Mouse (Mus musculus): ENCODE measurements around the gene Scrt2. TPM values are rescaled to one million over a fixed set of nuclear protein-coding genes. Genes with fewer than 3 reads are reported as not detected.

Gene Scrt2
- polyA plus RNA-seq, 1 experiment from 2014 or later, result not detected

GRCm38 (mm10) chr2:152117694-152118093, 36.4 kb downstream of the Scrt2 start:
- TF ChIP-seq EP300 (IDR thresholded peaks at IDR 0.05), result no peak
- no peak for TF ChIP-seq CTCF (IDR thresholded peaks at IDR 0.05)

DNA sequence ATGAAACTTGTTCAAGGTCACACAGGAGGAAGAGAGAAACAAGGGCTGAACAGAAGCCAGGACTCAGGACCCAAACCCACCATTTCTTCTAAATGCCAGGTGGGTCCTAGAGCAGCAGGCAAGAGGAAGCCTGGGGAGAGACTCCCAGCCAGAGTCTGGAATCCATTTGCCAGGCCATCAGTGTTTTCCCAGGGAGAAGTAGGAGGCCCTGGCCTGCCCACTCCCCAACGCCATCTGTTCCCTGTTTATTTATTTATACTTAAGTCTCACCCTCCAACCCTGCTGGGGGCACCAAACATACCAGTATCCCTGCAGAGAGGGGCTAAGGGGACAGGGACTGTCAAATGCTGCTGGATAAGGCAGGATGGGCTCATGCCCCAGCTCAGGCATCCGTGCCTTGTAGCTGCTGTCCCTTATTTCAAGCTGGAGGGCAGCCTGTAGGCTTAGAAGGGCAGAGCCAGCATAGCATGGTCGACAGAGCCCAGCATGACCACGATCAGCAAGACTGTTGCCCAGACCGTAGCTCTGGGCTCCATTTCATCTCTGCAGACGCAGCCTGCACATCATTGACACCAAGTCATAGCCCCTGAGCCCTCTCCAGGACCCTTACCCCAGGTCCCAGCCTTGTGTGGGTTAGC, 38.0 kb downstream of the Scrt2 start:
- no peak overlapping the region for H3K9ac ChIP-seq (replicated peaks; ENCODE audit: low read depth)
- no peaks in the 10 kb centered on the region for H3K36me3 ChIP-seq (ENCODE audit: insufficient read depth, low read length)
- ATAC-seq, result no peak
- WGBS, result 51% methylated on average over 6 of the region's 6 CpGs
- H3K4me1 ChIP-seq (ENCODE audit: insufficient read depth, low read depth, low read length), result no peaks in the 10 kb centered on the region
- no peak overlapping the region for H3K4me2 ChIP-seq (replicated peaks; ENCODE audit: low read depth, low read length)
- no peak overlapping the region for H3K4me3 ChIP-seq (ENCODE audit: low read depth, low read length)
- H3K27ac ChIP-seq (ENCODE audit: low read length), result no peak overlapping the region
- H3K9me3 ChIP-seq (ENCODE audit: low read length), result no peaks in the 10 kb centered on the region
- TF ChIP-seq CTCF (IDR thresholded peaks at IDR 0.05) (no peak), EP300 (IDR thresholded peaks at IDR 0.05) (no peak)
- DNase-seq (ENCODE audit: low spot score), result no peak
- H3K27me3 ChIP-seq (replicated peaks; ENCODE audit: insufficient read depth, low read length), result no peaks in the 10 kb centered on the region

More at GRCm38 (mm10) chr2:152117694-152118093, 36.4 kb downstream of the Scrt2 start:
- no peak overlapping the region for H3K27ac ChIP-seq (ENCODE audit: low read length)
- no peak for DNase-seq (ENCODE audit: low spot score)
- H3K4me1 ChIP-seq (ENCODE audit: insufficient read depth, low read depth, low read length), result no peaks in the 10 kb centered on the region
- 75% methylated on average over 7 of the region's 7 CpGs for WGBS
- H3K4me3 ChIP-seq (ENCODE audit: low read depth, low read length), result no peak overlapping the region
- no peaks in the 10 kb centered on the region for H3K9me3 ChIP-seq (ENCODE audit: low read length)
- no peaks in the 10 kb centered on the region for H3K27me3 ChIP-seq (replicated peaks; ENCODE audit: insufficient read depth, low read length)
- H3K36me3 ChIP-seq (ENCODE audit: insufficient read depth, low read length), result no peaks in the 10 kb centered on the region
- no peak overlapping the region for H3K9ac ChIP-seq (replicated peaks; ENCODE audit: low read depth)
- H3K4me2 ChIP-seq (replicated peaks; ENCODE audit: low read depth, low read length), result no peak overlapping the region
- no peak for ATAC-seq

GRCm38 (mm10) chr2:152122896-152123295, 41.6 kb downstream of the Scrt2 start:
- ATAC-seq (no peak), DNase-seq (ENCODE audit: low spot score) (no peak)
- Histone ChIP-seq H3K9ac (replicated peaks; ENCODE audit: low read depth) (no peak overlapping the region), H3K4me1 (ENCODE audit: insufficient read depth, low read depth, low read length) (no peaks in the 10 kb centered on the region), H3K27me3 (replicated peaks; ENCODE audit: insufficient read depth, low read length) (no peaks in the 10 kb centered on the region), H3K4me2 (replicated peaks; ENCODE audit: low read depth, low read length) (no peak overlapping the region), H3K27ac (ENCODE audit: low read length) (no peak overlapping the region), H3K4me3 (ENCODE audit: low read depth, low read length) (no peak overlapping the region), H3K9me3 (ENCODE audit: low read length) (no peaks in the 10 kb centered on the region), H3K36me3 (ENCODE audit: insufficient read depth, low read length) (no peaks in the 10 kb centered on the region)
- TF ChIP-seq CTCF (IDR thresholded peaks at IDR 0.05) (no peak), EP300 (IDR thresholded peaks at IDR 0.05) (no peak)
- WGBS, result 64% methylated on average over 9 of the region's 9 CpGs

DNA sequence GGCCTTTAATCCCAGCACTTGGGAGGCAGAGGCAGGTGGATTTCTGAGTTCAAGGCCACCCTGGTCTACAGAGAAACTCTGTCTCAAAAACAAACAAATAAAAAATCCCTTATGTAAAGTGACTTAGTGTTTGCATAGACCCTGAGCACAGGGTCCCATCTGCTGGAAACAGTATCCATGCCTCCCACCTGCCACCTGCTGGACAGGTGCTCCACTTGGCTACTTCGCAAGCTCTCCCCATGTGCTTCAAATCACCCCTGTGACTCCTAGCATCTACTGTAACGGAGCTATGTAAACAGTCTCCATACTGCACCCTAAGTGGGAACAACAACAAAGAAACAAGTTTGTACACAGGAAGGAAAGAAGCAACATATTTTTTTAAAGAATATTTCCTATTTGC, 47.3 kb downstream of the Scrt2 start:
- no peaks in the 10 kb centered on the region for H3K9me3 ChIP-seq (ENCODE audit: low read length)
- no peak overlapping the region for H3K9ac ChIP-seq (replicated peaks; ENCODE audit: low read depth)
- H3K27ac ChIP-seq (ENCODE audit: low read length), result no peak overlapping the region
- no peak overlapping the region for H3K4me2 ChIP-seq (replicated peaks; ENCODE audit: low read depth, low read length)
- WGBS, result 51% methylated on average over 2 of the region's 2 CpGs
- H3K27me3 ChIP-seq (replicated peaks; ENCODE audit: insufficient read depth, low read length), result no peaks in the 10 kb centered on the region
- peak; percentile 21 for TF ChIP-seq CTCF (IDR thresholded peaks at IDR 0.05)
- no peak for TF ChIP-seq EP300 (IDR thresholded peaks at IDR 0.05)
- H3K4me1 ChIP-seq (ENCODE audit: insufficient read depth, low read depth, low read length), result no peaks in the 10 kb centered on the region
- H3K4me3 ChIP-seq (ENCODE audit: low read depth, low read length), result no peak overlapping the region
- H3K36me3 ChIP-seq (ENCODE audit: insufficient read depth, low read length), result no peaks in the 10 kb centered on the region
- ATAC-seq (no peak), DNase-seq (ENCODE audit: low spot score) (no peak)

DNA sequence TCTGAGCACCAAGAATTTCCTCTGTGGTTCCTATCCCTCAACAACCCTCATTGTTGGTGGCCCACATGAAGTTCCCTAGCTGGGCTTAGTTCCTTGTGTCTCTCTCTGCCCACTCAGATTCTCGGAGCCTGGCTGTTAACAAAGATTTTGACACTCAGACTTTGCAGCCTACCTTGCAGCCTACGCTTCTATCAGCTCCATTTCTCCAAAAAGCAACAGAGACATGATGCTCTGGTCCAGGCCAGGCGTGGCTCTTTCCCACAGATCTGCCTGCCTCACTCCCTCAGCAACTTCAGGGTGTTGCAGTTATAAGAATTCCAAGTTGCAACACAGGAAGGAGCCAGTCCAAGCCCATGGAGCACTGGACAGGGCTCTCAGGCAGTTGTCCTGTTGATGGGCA, 48.4 kb downstream of the Scrt2 start:
- H3K9me3 ChIP-seq (ENCODE audit: low read length), result no peaks in the 10 kb centered on the region
- H3K9ac ChIP-seq (replicated peaks; ENCODE audit: low read depth), result no peak overlapping the region
- H3K4me1 ChIP-seq (ENCODE audit: insufficient read depth, low read depth, low read length), result no peaks in the 10 kb centered on the region
- H3K36me3 ChIP-seq (ENCODE audit: insufficient read depth, low read length), result no peaks in the 10 kb centered on the region
- H3K27ac ChIP-seq (ENCODE audit: low read length), result no peak overlapping the region
- no peak overlapping the region for H3K4me2 ChIP-seq (replicated peaks; ENCODE audit: low read depth, low read length)
- DNase-seq (ENCODE audit: low spot score), result no peak
- TF ChIP-seq CTCF (IDR thresholded peaks at IDR 0.05), result no peak
- no peak for TF ChIP-seq EP300 (IDR thresholded peaks at IDR 0.05)
- H3K4me3 ChIP-seq (ENCODE audit: low read depth, low read length), result no peak overlapping the region
- 78% methylated on average over 3 of the region's 3 CpGs for WGBS
- H3K27me3 ChIP-seq (replicated peaks; ENCODE audit: insufficient read depth, low read length), result no peaks in the 10 kb centered on the region
- no peak for ATAC-seq

DNA sequence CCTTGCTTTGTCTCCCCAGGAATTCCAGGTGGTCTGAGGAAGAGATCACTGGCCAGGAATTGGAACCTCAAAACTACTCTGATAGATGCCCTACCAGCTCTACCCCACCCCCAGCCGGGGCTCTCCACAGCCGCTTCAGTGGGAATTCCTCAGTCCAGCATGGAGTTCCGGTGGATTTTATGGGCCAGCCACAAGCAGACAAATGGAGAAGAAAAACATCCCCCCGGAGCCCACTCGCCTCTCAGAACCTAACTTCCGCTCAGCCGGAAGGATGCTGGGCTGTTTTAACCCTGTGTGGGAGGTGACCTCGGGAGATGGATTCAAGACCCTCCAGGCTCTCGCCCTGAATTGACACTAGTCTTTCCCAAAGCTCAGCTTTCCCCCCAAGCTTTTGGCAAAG, 50.7 kb downstream of the Scrt2 start:
- no peaks in the 10 kb centered on the region for H3K9me3 ChIP-seq (ENCODE audit: low read length)
- no peak for TF ChIP-seq EP300 (IDR thresholded peaks at IDR 0.05)
- TF ChIP-seq CTCF (IDR thresholded peaks at IDR 0.05), result no peak
- no peak for DNase-seq (ENCODE audit: low spot score)
- no peak overlapping the region for H3K27ac ChIP-seq (ENCODE audit: low read length)
- WGBS, result 26% methylated on average over 9 of the region's 9 CpGs
- no peak overlapping the region for H3K4me3 ChIP-seq (ENCODE audit: low read depth, low read length)
- H3K4me2 ChIP-seq (replicated peaks; ENCODE audit: low read depth, low read length), result no peak overlapping the region
- no peaks in the 10 kb centered on the region for H3K27me3 ChIP-seq (replicated peaks; ENCODE audit: insufficient read depth, low read length)
- H3K36me3 ChIP-seq (ENCODE audit: insufficient read depth, low read length), result no peaks in the 10 kb centered on the region
- H3K4me1 ChIP-seq (ENCODE audit: insufficient read depth, low read depth, low read length), result no peaks in the 10 kb centered on the region
- no peak for ATAC-seq
- no peak overlapping the region for H3K9ac ChIP-seq (replicated peaks; ENCODE audit: low read depth)

- Histone ChIP-seq H3K4me2 (replicated peaks; ENCODE audit: low read depth, low read length) (no peak overlapping the region), H3K4me3 (ENCODE audit: low read depth, low read length) (no peak overlapping the region), H3K27me3 (replicated peaks; ENCODE audit: insufficient read depth, low read length) (no peaks in the 10 kb centered on the region), H3K9ac (replicated peaks; ENCODE audit: low read depth) (no peak overlapping the region), H3K27ac (ENCODE audit: low read length) (no peak overlapping the region), H3K36me3 (ENCODE audit: insufficient read depth, low read length) (no peaks in the 10 kb centered on the region), H3K9me3 (ENCODE audit: low read length) (no peaks in the 10 kb centered on the region), H3K4me1 (ENCODE audit: insufficient read depth, low read depth, low read length) (no peaks in the 10 kb centered on the region)
- peak; percentile 52 for TF ChIP-seq EP300 (IDR thresholded peaks at IDR 0.05)
- no peak for TF ChIP-seq CTCF (IDR thresholded peaks at IDR 0.05)
- ATAC-seq (peak; percentile 79), DNase-seq (ENCODE audit: low spot score) (peak; percentile 57)
- WGBS, result 30% methylated on average over 8 of the region's 8 CpGs
These were observed 51.4 kb downstream of the Scrt2 start for GRCm38 (mm10) chr2:152132691-152133090.
